10 mouse cellular contexts compared by ENCODE assay signal in the genomic region with DNA sequence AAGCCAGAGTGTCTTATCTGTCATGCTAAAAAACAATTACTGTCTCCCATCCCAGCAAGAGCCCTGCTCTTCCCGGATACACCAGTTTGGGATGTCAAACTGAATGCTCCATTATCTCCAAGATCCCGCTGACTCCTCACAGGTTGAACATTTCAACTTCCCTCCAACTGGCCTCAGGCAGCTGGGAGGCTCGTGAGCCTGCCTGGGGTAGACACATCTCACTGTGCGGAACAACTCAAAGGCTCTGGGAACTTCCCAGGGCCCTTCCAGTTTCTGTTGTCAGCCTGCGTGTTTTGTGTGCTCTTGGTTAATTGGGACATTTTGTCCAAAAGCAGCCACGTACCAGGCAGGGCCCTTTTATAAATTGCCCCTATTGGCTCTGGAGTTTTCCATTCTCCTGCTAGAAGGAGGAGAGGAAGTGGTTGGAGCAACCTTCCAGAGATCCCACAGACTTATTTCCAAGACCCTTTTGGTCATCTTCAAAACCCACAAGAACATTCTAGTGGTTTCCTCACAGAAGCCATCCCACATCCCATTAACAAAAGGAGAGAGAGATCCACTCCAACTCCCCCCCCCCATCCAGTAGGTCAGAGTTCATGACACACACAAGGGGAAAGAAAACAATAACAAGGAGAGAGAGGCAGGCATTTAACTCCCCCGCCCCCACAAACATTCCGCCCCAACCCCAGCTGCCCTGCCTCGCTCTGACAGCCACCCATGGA.
DNase-seq lines count a peak whose midpoint lies in the region; ATAC-seq lines count a peak whose summit lies in the region.
"Had no signal": no experiment of that assay in that cellular context is flagged by ENCODE, and none has a peak within 500 bp of the region (broad histone marks: within the 10 kb centered on the region; RNA-seq: fewer than 3 reads in every experiment).

No protein-coding gene starts in this region.

- no peaks in the 10 kb centered on the region for H3K9me3 ChIP-seq in kidney, embryonic 14.5 days (ENCODE audit: control insufficient read depth, low read length)
- no peaks in the 10 kb centered on the region for H3K9me3 ChIP-seq in embryonic facial prominence, embryonic 14.5 days (ENCODE audit: control insufficient read depth, low read length)
- H3K9me3 ChIP-seq: G1E had no signal

- H3K27ac ChIP-seq in kidney, embryonic 14.5 days (ENCODE audit: low read depth, low read length): peak overlapping the region; percentile 15; the same call in 1 of the 2 replicates
- H3K27ac ChIP-seq in embryonic facial prominence, embryonic 14.5 days (replicated peaks; ENCODE audit: low read depth, low read length): peak overlapping the region; percentile 67

- no peak for ATAC-seq in kidney, embryonic 14.5 days (ENCODE audit: low FRiP score, low TSS enrichment)
- no peak for ATAC-seq in embryonic facial prominence, embryonic 14.5 days (ENCODE audit: low read depth)

- no peak overlapping the region for H3K4me3 ChIP-seq in kidney, embryonic 14.5 days (ENCODE audit: low read length)
- H3K4me3 ChIP-seq in embryonic facial prominence, embryonic 14.5 days (ENCODE audit: low read depth, low read length): no peak overlapping the region

- intact Hi-C loops in left cerebral cortex, postnatal 14 days (cut with DNase I): no loop called here

- 16% methylated on average over 9 of the region's 9 CpGs for WGBS in kidney, embryonic 14.5 days
- WGBS in embryonic facial prominence, embryonic 14.5 days: 25% methylated on average over 9 of the region's 9 CpGs

- DNase-seq in kidney, adult 11 months: no peak
- DNase-seq in embryonic facial prominence, embryonic 14.5 days (ENCODE audit: low spot score): peak; percentile 23
- DNase-seq in kidney, postnatal 25 days: peak; percentile 18 to 57
- peak; percentile 63 for DNase-seq in retina, postnatal 1 day
- no peak for DNase-seq in adrenal gland, postnatal 25 days
- no peak for DNase-seq in ovary, postnatal 36 days (ENCODE audit: low spot score)
- no peak for DNase-seq in left cerebral cortex, postnatal 14 days (ENCODE audit: low spot score in 2 of 2)

- H3K4me1 ChIP-seq in kidney, embryonic 14.5 days (ENCODE audit: control insufficient read depth, insufficient read depth, low read length): peaks cover 28% of the 10 kb centered on the region
- H3K4me1 ChIP-seq in embryonic facial prominence, embryonic 14.5 days (ENCODE audit: control insufficient read depth, insufficient read depth, low read length): peaks cover 45% of the 10 kb centered on the region

- H3K9ac ChIP-seq in kidney, embryonic 14.5 days (ENCODE audit: low read depth, low read length): no peak overlapping the region
- no peak overlapping the region for H3K9ac ChIP-seq in embryonic facial prominence, embryonic 14.5 days (ENCODE audit: low read depth, low read length)

- no peak overlapping the region for H3K4me2 ChIP-seq in kidney, embryonic 14.5 days (replicated peaks; ENCODE audit: low read depth, low read length)
- peak overlapping the region; percentile 32 for H3K4me2 ChIP-seq in embryonic facial prominence, embryonic 14.5 days (ENCODE audit: low read depth, low read length)
- H3K4me2 ChIP-seq: heart, embryonic 11.5 days had no signal

- peaks cover 4% of the 10 kb centered on the region; the same call in 1 of the 2 replicates for H3K27me3 ChIP-seq in kidney, embryonic 14.5 days (ENCODE audit: control insufficient read depth, insufficient read depth, low read length)
- no peaks in the 10 kb centered on the region; the same call in 1 of the 2 replicates for H3K27me3 ChIP-seq in embryonic facial prominence, embryonic 14.5 days (replicated peaks; ENCODE audit: control insufficient read depth, insufficient read depth, low read length)

- no peaks in the 10 kb centered on the region for H3K36me3 ChIP-seq in kidney, embryonic 14.5 days (ENCODE audit: control insufficient read depth, insufficient read depth, low read length)
- no peaks in the 10 kb centered on the region for H3K36me3 ChIP-seq in embryonic facial prominence, embryonic 14.5 days (ENCODE audit: control insufficient read depth, insufficient read depth, low read length)
- H3K36me3 ChIP-seq: G1E had no signal

Comparison
In these comparisons a context has a peak if more than half of its experiments do, and no peak if none do; other contexts are left out.
1. DNase-seq: peak in embryonic facial prominence, embryonic 14.5 days (single experiment), kidney, postnatal 25 days (2 of 2) and retina, postnatal 1 day (single experiment); none in kidney, adult 11 months (single experiment), adrenal gland, postnatal 25 days (single experiment), ovary, postnatal 36 days (single experiment) and left cerebral cortex, postnatal 14 days (0 of 2).